Mouse (Mus musculus): Measurements from ENCODE around the gene Rpp40. TPM values are rescaled to one million over a fixed set of nuclear protein-coding genes. Genes with fewer than 3 reads are reported as not detected.

Rpp40 gene
- polyA plus RNA-seq (2014; fragmentation: Illumina TruSeq; extraction: RNeasy Lipid Tissue Mini Kit (QIAGEN cat#74804); ENCODE audit: low read depth, low replicate concordance), result 10.1 TPM

DNA sequence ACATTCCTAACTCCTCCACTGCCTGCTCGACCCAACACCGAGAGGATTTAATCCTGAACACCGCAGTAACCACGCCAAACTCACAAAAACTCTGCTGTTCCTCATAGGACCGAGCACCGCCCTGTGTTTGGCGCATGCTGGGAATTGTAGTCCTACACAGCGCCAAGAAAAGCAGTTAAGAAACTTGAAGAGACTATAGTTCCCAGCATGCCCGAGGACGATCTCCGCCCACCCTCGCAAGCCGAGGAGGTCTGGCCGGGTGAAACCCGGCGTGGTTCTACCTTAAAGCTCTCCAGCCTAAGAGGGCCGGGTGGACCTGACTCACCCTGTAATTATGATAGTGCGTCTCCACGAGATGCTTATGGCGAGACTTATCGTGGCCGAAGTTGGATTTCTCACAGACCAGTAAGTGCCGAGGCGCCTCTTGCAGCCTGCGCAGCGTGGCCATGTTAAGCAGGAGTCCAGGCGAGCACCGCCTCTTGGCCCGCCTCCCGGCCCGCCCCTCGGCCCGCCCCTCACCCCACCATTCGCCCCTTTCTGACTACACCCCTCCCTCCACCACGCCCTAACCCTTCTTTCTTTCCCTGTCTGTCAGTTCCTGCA, at the start of gene Rpp40:
Gene Rpp40 (minus strand): TSS at position 481 of the 603 bp plus-strand sequence.

Other genes starting within 250 kb of the Rpp40 start
- gene Cdyl, start 246.5 kb downstream of the Rpp40 start, polyA plus RNA-seq (2014; fragmentation: Illumina TruSeq; extraction: RNeasy Lipid Tissue Mini Kit (QIAGEN cat#74804); ENCODE audit: low read depth, low replicate concordance), result 6.2 TPM
- 0.60 TPM for gene Ppp1r3g, start 52.5 kb upstream of the Rpp40 start, polyA plus RNA-seq (2014; fragmentation: Illumina TruSeq; extraction: RNeasy Lipid Tissue Mini Kit (QIAGEN cat#74804); ENCODE audit: low read depth, low replicate concordance)
- gene Fars2, start 211.1 kb upstream of the Rpp40 start, polyA plus RNA-seq (2014; fragmentation: Illumina TruSeq; extraction: RNeasy Lipid Tissue Mini Kit (QIAGEN cat#74804); ENCODE audit: low read depth, low replicate concordance), result 62.0 TPM
- 10.4 TPM for gene Lyrm4, start 211.2 kb upstream of the Rpp40 start, polyA plus RNA-seq (2014; fragmentation: Illumina TruSeq; extraction: RNeasy Lipid Tissue Mini Kit (QIAGEN cat#74804); ENCODE audit: low read depth, low replicate concordance)

Data from heart, adult 10 weeks (tissue).